Mouse (Mus musculus) midbrain, embryonic 11.5 days (tissue): Measurements from ENCODE around the gene Pdzd2. TPM values are rescaled to one million over a fixed set of nuclear protein-coding genes. Genes with fewer than 3 reads are reported as not detected.

Experiments
- ATAC-seq: fragments of 200-750 bp; cut with Nextera tagmentation; 2 replicates; pipeline ENCODE4 v1.8.0; 2017; ENCODE audit warnings: moderate TSS enrichment, moderate library complexity; ENCODE audit not compliant: low FRiP score
- DNase-seq: peaks from one replicate; pipeline ENCODE4 v3.0.0; 2015; ENCODE audit warnings: low spot score; ENCODE audit errors: missing footprints
- H3K27ac ChIP-seq: fragments of 300-500 bp; sonication (generic); 2 replicates; pipeline ENCODE4 v1.5.1; 2014; ENCODE audit warnings: low read depth, low read length
- H3K27me3 ChIP-seq: fragments of 300-500 bp; sonication (generic); 2 replicates; pipeline ENCODE4 v1.6.1; 2014; ENCODE audit warnings: mild to moderate bottlenecking, low read length, moderate library complexity, mixed read lengths; ENCODE audit not compliant: control insufficient read depth, insufficient read depth
- H3K36me3 ChIP-seq: fragments of 300-500 bp; sonication (generic); 2 replicates; pipeline ENCODE4 v1.6.1; 2014; ENCODE audit warnings: mild to moderate bottlenecking, low read length, moderate library complexity, mixed read lengths; ENCODE audit not compliant: control insufficient read depth, insufficient read depth
- H3K4me1 ChIP-seq: fragments of 300-500 bp; sonication (generic); 2 replicates; pipeline ENCODE4 v1.6.1; 2014; ENCODE audit warnings: low read length; ENCODE audit not compliant: control insufficient read depth, insufficient read depth
- H3K4me2 ChIP-seq: fragments of 300-500 bp; sonication (generic); 2 replicates; pipeline ENCODE4 v1.6.1; 2014; ENCODE audit warnings: mild to moderate bottlenecking, moderate library complexity
- H3K4me3 ChIP-seq: fragments of 300-500 bp; sonication (generic); 2 replicates; pipeline ENCODE4 v1.5.1; 2014; ENCODE audit warnings: low read depth, low read length
- H3K9ac ChIP-seq: fragments of 300-500 bp; sonication (generic); 2 replicates; pipeline ENCODE4 v1.6.1; 2014; ENCODE audit warnings: low read length
- H3K9me3 ChIP-seq: fragments of 300-500 bp; sonication (generic); 2 replicates; pipeline ENCODE4 v1.6.1; 2016; ENCODE audit warnings: low read length; ENCODE audit not compliant: control insufficient read depth
- WGBS: fragments of 180-500 bp; shearing (Covaris S2); extraction: QIAGEN DNeasy Blood & Tissue Kit; methylation state at CpG from one replicate; pipeline ENCODE4 v1.1.7; 2014; 5-methylcytosine and 5-hydroxymethylcytosine counted together
- polyA plus RNA-seq: library from polyadenylated mRNA; unstranded; fragments of >200 nt; fragmentation: Nextera tagmentation; extraction: Ambion mirVana; gene quantifications from 2 replicates; pipeline ENCODE4 v1.2.1, GENCODE M21; 2014

The Pdzd2 gene
- polyA plus RNA-seq, 1 experiment from 2014 or later: 5.2 TPM

DNA sequence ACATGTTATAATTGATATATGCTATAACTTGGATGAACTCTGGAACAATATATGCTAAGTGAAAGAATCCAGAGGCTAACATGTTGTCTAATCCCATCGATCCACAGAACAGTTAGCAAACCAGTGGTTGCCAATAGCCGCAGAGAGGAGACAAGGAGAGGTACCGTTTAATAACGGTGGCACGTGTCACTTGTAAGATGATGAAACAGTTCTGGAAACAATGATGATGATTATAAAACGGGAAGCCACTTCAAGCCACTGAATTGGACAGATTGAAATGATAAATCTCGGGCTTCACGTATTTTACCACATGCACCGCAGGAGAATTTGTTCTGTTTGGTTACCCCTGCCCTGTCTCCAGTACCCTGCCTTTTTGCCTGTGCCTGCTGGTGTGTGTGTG, 112.8 kb downstream of the Pdzd2 start:
- WGBS: 90% methylated on average over 9 of the region's 9 CpGs
- ATAC-seq: no peak
- no peak overlapping the region for H3K4me3 ChIP-seq
- H3K9me3 ChIP-seq: no peaks in the 10 kb centered on the region
- H3K4me1 ChIP-seq: peaks cover 2% of the 10 kb centered on the region; the same call in 1 of the 2 replicates
- H3K27ac ChIP-seq: no peak overlapping the region
- no peaks in the 10 kb centered on the region for H3K27me3 ChIP-seq
- no peak overlapping the region for H3K4me2 ChIP-seq
- H3K9ac ChIP-seq: no peak overlapping the region
- peak; percentile 69 for DNase-seq
- H3K36me3 ChIP-seq: no peaks in the 10 kb centered on the region

DNA sequence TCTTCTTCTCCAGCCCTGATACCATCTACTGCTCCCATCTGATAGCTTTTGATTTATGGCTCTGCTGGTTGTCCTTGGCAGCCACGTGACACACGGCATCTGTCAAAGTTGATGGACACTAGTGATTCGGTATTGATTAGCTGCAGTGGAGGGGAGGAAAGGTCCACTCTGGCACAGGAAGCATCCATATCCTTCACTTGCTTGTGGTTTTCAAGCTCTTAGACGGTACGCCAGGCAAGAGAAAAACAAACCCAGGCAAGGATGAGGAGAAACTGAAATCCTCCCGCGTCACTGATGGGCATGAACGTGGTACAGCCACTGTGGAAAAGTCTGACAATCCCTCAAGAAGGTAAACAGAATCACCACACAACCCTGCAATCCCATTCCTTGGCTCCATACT, 113.6 kb downstream of the Pdzd2 start:
- H3K9me3 ChIP-seq: no peaks in the 10 kb centered on the region
- no peak overlapping the region for H3K4me3 ChIP-seq
- peaks cover 2% of the 10 kb centered on the region; the same call in 1 of the 2 replicates for H3K4me1 ChIP-seq
- H3K27me3 ChIP-seq: no peaks in the 10 kb centered on the region
- H3K9ac ChIP-seq: no peak overlapping the region
- ATAC-seq (no peak), DNase-seq (peak; percentile 80)
- no peak overlapping the region for H3K27ac ChIP-seq
- H3K4me2 ChIP-seq: no peak overlapping the region
- WGBS: 84% methylated on average over 8 of the region's 8 CpGs
- H3K36me3 ChIP-seq: no peaks in the 10 kb centered on the region

DNA sequence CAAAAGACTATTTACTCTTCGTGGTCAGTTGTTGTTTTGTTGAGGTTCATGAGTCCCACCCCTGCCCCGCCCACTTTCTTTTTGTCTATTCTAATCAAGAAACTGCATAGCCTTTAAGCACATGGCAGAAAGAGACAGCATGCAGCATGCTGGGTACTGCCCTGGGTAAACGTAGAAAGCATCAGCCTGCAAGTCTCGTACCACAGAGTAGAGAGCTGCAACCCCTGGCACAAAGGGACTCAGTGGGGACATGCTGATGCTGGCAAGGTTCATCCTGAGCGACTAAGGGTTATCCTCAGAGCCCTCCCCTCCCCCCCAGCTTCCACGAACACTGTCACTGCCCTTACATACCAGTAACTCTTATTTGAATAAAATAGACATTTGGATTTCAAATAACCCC, 114.2 kb downstream of the Pdzd2 start:
- H3K4me2 ChIP-seq: no peak overlapping the region
- H3K27me3 ChIP-seq: no peaks in the 10 kb centered on the region
- H3K9ac ChIP-seq: no peak overlapping the region
- H3K9me3 ChIP-seq: no peaks in the 10 kb centered on the region
- H3K36me3 ChIP-seq: no peaks in the 10 kb centered on the region
- DNase-seq: peak; percentile 41
- no peak overlapping the region for H3K27ac ChIP-seq
- H3K4me1 ChIP-seq: peaks cover 2% of the 10 kb centered on the region; the same call in 1 of the 2 replicates
- peak; percentile 36; the same call in 1 of the 2 replicates for ATAC-seq
- H3K4me3 ChIP-seq: no peak overlapping the region
- WGBS: 57% methylated on average over 6 of the region's 6 CpGs

DNA sequence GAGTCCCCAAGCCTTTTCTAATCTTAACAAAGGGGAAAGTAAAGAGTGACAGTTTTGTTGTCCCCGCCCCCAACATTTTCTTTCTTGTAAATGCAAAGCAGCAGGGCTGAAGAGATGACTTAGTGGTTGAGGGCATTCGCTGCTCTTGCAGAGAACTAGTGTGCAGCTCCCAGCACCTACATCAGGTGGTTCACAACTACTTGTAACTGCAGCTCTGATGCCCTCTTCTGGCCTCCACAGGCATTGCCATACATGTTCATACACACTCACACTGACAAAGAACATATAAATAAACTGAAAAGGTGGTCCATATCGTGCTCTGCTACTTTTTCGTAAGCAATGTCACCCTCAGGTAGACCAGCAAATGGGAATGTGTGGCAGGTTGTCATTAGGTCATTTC, 116.2 kb downstream of the Pdzd2 start:
- 94% methylated on average over 4 of the region's 4 CpGs for WGBS
- H3K27ac ChIP-seq: no peak overlapping the region

DNA sequence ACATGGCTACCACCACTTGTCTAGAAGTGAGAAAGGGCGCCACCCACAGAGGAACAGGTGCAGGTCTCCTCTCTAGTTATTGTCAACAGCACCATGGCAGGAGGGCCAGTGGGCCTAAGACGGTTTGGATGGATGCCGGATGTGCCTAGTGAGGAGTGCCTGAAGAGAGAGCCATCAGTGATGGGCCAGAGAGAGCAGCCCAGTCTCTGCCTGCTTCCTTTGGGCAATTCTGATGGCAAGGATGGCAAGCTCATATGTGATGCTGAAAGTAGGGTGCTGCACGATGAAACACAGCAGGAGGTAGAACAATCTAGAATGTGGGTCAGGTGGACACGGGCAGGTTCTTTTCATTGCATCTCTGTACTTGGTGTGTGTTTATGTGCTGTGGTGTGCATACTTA, 117.0 kb downstream of the Pdzd2 start:
- no peaks in the 10 kb centered on the region for H3K9me3 ChIP-seq
- DNase-seq (no peak), ATAC-seq (no peak)
- H3K9ac ChIP-seq: no peak overlapping the region
- H3K36me3 ChIP-seq: no peaks in the 10 kb centered on the region
- no peaks in the 10 kb centered on the region for H3K27me3 ChIP-seq
- WGBS: 87% methylated on average over 5 of the region's 5 CpGs
- no peak overlapping the region for H3K4me3 ChIP-seq
- H3K4me2 ChIP-seq: no peak overlapping the region
- H3K4me1 ChIP-seq: peaks cover 4% of the 10 kb centered on the region; the same call in 1 of the 2 replicates
- H3K27ac ChIP-seq: no peak overlapping the region

More for the DNA sequence above, 116.2 kb downstream of the Pdzd2 start:
- no peak for ATAC-seq
- no peak for DNase-seq
- H3K4me2 ChIP-seq: no peak overlapping the region
- no peaks in the 10 kb centered on the region for H3K27me3 ChIP-seq
- no peaks in the 10 kb centered on the region for H3K9me3 ChIP-seq
- peaks cover 4% of the 10 kb centered on the region; the same call in 1 of the 2 replicates for H3K4me1 ChIP-seq
- H3K4me3 ChIP-seq: no peak overlapping the region
- no peak overlapping the region for H3K9ac ChIP-seq
- no peaks in the 10 kb centered on the region for H3K36me3 ChIP-seq

DNA sequence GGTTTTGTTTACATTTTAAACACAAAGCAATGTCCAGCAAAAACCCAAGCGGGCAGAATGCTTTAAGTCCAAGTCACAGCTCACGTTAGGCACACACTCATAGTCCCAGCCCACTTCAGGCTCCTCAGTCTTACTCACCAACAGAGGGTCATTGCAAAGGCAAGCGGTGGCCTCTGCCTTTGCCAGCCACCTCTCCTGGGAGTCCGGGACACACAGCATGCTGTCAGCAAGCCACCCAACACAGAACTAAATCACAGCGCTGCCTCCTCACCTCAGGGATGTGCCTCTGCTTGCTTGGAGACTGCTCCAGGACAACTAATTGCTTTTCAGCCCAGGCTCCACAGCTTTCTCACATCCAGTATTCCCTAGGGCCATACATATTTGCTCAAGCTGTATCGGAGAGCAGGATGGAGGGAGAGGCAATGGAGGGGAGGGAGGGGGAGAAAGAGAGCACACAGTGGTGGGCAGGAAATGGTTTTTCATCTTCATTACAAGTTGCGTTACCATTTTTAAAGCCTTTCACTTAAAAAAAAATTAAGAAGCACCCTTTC, 117.6 kb downstream of the Pdzd2 start:
- peak; percentile 77 for ATAC-seq
- H3K9ac ChIP-seq: no peak overlapping the region
- DNase-seq: peak; percentile 72
- 77% methylated on average over 7 of the region's 7 CpGs for WGBS
- H3K27me3 ChIP-seq: no peaks in the 10 kb centered on the region
- H3K27ac ChIP-seq: no peak overlapping the region
- no peak overlapping the region for H3K4me2 ChIP-seq
- H3K4me1 ChIP-seq: peaks cover 4% of the 10 kb centered on the region; the same call in 1 of the 2 replicates
- no peak overlapping the region for H3K4me3 ChIP-seq
- H3K9me3 ChIP-seq: no peaks in the 10 kb centered on the region
- H3K36me3 ChIP-seq: no peaks in the 10 kb centered on the region

DNA sequence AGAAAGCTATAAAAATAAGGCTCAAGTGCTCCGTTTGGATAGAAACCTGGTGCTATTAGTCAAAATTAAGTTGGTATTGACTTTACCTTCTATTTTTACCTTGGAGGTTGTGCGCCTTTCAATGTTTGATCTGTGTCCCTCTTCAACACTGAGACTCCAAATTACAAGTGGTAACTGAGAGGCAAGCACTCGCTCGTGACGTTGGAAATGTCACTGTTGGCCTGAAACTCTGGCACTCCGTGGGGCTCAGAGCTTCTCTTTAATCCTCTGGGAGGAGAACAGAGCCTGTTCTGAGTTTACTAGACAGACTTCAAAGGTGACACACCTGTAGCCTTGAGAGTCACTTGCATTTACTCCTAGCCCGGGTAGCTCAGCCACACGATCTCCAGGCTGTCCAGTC, 120.5 kb downstream of the Pdzd2 start:
- H3K27me3 ChIP-seq: no peaks in the 10 kb centered on the region
- H3K4me1 ChIP-seq: peaks cover 2% of the 10 kb centered on the region; the same call in 1 of the 2 replicates
- H3K36me3 ChIP-seq: no peaks in the 10 kb centered on the region
- H3K9me3 ChIP-seq: no peaks in the 10 kb centered on the region
- H3K9ac ChIP-seq: no peak overlapping the region
- 87% methylated on average over 8 of the region's 8 CpGs for WGBS
- no peak for ATAC-seq
- H3K27ac ChIP-seq: no peak overlapping the region
- no peak for DNase-seq
- H3K4me3 ChIP-seq: no peak overlapping the region
- no peak overlapping the region for H3K4me2 ChIP-seq

DNA sequence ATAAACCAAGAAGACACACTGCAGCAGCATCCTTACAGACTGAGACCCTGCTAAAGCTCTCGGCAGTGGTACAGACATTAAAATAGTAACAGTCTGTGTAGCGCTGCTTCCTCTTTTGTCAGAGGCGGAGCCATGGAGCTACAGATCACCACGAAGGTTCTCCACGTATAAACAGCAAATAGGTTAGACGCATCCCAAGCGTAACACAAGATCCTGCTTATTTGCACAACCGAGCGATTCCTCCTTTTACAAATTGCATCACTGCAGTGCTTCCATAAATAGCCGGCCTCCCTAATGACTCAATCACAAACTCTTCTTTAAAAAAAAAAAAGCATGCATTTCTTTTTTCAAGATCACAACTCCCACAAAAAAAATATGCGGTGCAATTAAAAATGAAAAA, 122.1 kb downstream of the Pdzd2 start:
- Histone ChIP-seq H3K27me3 (no peaks in the 10 kb centered on the region), H3K9me3 (no peaks in the 10 kb centered on the region), H3K9ac (no peak overlapping the region), H3K4me2 (no peak overlapping the region), H3K4me1 (peaks cover 2% of the 10 kb centered on the region; the same call in 1 of the 2 replicates), H3K4me3 (no peak overlapping the region), H3K36me3 (no peaks in the 10 kb centered on the region), H3K27ac (no peak overlapping the region)
- ATAC-seq (no peak), DNase-seq (no peak)
- 87% methylated on average over 11 of the region's 11 CpGs for WGBS

DNA sequence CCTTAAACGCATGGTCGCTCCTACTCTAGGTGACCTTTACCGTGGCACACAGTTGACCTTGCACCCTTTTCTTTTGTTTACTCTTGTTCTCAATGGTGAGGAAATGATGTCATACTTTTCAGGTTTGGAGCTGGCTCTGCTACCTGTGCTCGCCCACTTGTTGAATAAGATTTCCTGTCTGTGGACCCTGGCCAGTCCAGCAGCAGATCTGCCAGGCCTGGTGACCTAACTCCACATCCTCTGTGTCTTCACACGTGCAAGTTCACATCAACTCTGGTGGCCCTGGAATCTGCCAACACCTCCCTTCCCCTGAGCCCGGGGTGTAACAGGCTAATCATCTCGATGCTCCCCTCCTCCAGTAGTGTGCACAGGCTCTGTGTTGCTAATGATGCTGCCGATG, 122.5 kb downstream of the Pdzd2 start:
- Histone ChIP-seq H3K27me3 (no peaks in the 10 kb centered on the region), H3K9me3 (no peaks in the 10 kb centered on the region), H3K9ac (no peak overlapping the region), H3K4me3 (no peak overlapping the region), H3K4me1 (peaks cover 2% of the 10 kb centered on the region; the same call in 1 of the 2 replicates), H3K27ac (no peak overlapping the region), H3K36me3 (no peaks in the 10 kb centered on the region), H3K4me2 (no peak overlapping the region)
- ATAC-seq: no peak
- DNase-seq: no peak
- WGBS: 81% methylated on average over 8 of the region's 8 CpGs
